Mouse (Mus musculus) kidney, postnatal 4 days (tissue): ENCODE results near the gene Htr7.

Experiments used
- DNase-seq, 2 experiments: peaks; one replicate each; pipeline ENCODE4 v3.0.0; 2021; ENCODE audit warnings: mixed read lengths in 2 of 2

The Htr7 gene

DNA sequence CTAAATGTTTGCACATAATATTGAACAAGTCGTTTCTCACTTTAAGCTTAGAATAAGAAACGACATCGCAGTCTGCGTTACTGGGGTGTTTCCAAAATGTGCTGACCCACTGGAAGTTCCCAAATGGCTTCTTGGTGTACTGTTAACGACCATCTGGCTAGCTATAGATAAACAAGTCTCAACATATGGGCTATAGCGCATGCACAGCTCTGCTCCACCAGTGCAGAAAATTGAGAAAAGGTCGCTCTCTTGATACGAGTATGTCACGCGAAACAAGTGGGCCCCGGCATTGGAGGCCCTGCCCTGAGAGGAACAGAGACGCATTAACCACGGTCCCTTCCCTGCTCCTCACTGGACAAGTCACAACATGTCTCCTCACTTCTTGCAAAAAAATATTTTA lies 101.6 kb downstream of the Htr7 start:
- DNase-seq = no peak

DNA sequence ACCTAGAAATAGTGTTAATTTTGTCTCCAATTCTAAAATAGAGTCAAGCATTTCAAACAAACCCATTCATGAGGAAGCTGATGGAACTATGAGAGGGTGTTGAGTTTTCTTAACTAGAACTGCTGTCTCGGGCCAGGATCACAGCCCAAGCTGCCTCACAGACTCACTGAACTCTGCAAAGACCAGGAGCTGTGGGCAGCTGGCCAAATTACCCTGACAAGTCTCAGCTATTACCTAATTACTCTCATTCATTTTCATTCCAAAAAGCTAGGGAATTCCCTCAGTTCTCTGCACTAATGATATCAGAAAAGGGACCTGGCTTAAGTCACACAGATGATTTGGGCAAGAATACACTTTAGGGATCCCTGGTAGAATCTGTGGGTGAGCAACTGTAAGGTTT lies 107.4 kb downstream of the Htr7 start:
- DNase-seq = no peak

DNA sequence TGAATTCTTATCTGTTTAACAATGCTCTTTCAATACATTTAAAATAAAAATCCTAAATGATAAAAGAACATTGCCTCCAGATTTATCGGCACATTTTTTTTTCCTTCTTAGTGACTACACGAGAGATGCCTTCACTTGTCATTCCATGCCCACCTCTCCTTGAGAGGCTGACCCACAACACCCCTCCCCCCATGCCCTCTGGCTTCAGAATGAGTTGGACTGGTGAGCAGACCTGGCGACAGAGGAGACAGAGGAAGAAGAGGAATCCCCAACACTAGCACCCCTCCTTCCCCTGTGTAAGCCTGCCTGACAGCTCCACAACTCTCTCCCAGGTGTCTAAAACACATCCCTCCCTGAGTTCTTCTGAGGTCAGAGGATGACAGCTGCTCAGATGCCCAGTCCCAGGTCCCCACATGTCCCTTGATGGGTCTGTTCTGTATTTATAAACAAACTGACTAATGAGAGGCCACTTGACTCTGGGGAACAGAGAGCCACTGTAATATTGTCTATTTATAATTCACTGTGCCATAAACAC lies 132.3 kb downstream of the Htr7 start:
- no peak for DNase-seq

DNA sequence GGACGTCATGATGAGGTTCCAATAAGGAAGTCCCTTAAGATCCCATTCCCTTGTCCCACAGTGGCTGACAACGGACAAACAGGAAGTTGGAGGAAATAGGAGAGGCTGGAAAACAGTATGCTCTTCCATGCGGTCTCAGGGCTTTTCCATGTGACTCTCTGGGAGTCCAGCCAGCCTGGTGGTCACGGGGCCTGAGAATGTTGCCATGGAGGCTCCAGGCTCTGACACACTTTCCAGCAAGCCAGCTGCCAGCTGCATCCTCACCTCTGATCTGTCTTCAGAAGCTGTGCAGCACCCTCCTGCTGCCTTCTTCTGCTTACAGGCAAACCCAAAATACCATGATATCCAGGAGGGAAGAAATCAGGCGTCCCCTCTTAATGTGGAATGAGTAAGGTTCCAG lies 132.9 kb downstream of the Htr7 start:
- peak; percentile 40 to 52 for DNase-seq
